Mouse (Mus musculus) CD4-positive naive resting alpha-beta T cell, adult 57 days (primary cell): ENCODE data around the gene Kti12. TPM values are rescaled to one million over a fixed set of nuclear protein-coding genes. Genes with fewer than 3 reads are reported as not detected.

Experiments used
- total RNA-seq: library from RNA; stranded (reverse); gene quantifications from one replicate; pipeline ENCODE4 v1.2.4, GENCODE M21; 2023

Kti12 gene
- total RNA-seq = 42.0 TPM

GRCm38 (mm10) chr4:108847715-108848504 is at the start of gene Kti12:
Gene Kti12 (plus strand): TSS chr4:108847785.

GRCm38 (mm10) chr4:108832916-108833827 is 14.4 kb upstream of the Kti12 start, which contains the start of gene Btf3l4:
Gene Btf3l4 (minus strand): TSS chr4:108833614.

GRCm38 (mm10) chr4:108834115-108834970 is 13.2 kb upstream of the Kti12 start, which contains the start of gene Txndc12:
Gene Txndc12 (plus strand): TSS chr4:108834601.

GRCm38 (mm10) chr4:108848505-108848848 is 892 bp downstream of the Kti12 start, which contains the start of gene A730015C16Rik:
Gene A730015C16Rik (minus strand): TSS chr4:108848619.

GRCm38 (mm10) chr4:108878963-108879822 is 31.6 kb downstream of the Kti12 start, which contains the start of gene Rab3b:
Gene Rab3b (plus strand): TSS chr4:108879063.

Other genes with a start within 250 kb of the Kti12 start
- 117 TPM for gene Cc2d1b, start 227.8 kb upstream of the Kti12 start, total RNA-seq
- gene 3110021N24Rik, start 128.1 kb upstream of the Kti12 start, total RNA-seq = not detected
- gene Zfyve9, start 67.0 kb upstream of the Kti12 start, total RNA-seq = 0.30 TPM
- gene Btf3l4, start 14.2 kb upstream of the Kti12 start, total RNA-seq = 58.6 TPM
- gene Txndc12, start 13.2 kb upstream of the Kti12 start, total RNA-seq = 25.5 TPM
- gene A730015C16Rik, start 834 bp downstream of the Kti12 start, total RNA-seq = not detected
- gene Rab3b, start 31.3 kb downstream of the Kti12 start, total RNA-seq = not detected
- gene Nrd1, start 152.9 kb downstream of the Kti12 start, total RNA-seq = 188 TPM